9 mouse cellular contexts compared by ENCODE assay signal in genomic region chr19:5945027-5945426, GRCm38 (mm10). TPM values are rescaled to one million over a fixed set of nuclear protein-coding genes. Genes with fewer than 3 reads are reported as not detected.
DNase-seq lines count a peak whose midpoint lies in the region; ATAC-seq and TF ChIP-seq lines count a peak whose summit lies in the region.
"Had no signal": no experiment of that assay in that cellular context is flagged by ENCODE, and none has a peak within 500 bp of the region (broad histone marks: within the 10 kb centered on the region; RNA-seq: fewer than 3 reads in every experiment).

No protein-coding gene starts in this region.

- peak overlapping the region; percentile 44; the same call in 1 of the 2 replicates for H3K27ac ChIP-seq in left cerebral cortex, adult 2 months
- peak overlapping the region; percentile 91 for H3K27ac ChIP-seq in small intestine, adult 2 months (ENCODE audit: insufficient read depth, low read depth, low read length)
- H3K27ac ChIP-seq in forebrain, embryonic 11.5 days (ENCODE audit: low read depth, low read length) = no peak overlapping the region
- H3K27ac ChIP-seq: neural tube, embryonic 12.5 days had no signal

- H3K9ac ChIP-seq in forebrain, embryonic 11.5 days (ENCODE audit: low read length) = no peak overlapping the region
- H3K9ac ChIP-seq: neural tube, embryonic 12.5 days had no signal

- TF ChIP-seq CTCF in left cerebral cortex, adult 2 months (IDR thresholded peaks at IDR 0.05) = no peak
- no peak for TF ChIP-seq CTCF in small intestine, adult 2 months (IDR thresholded peaks at IDR 0.05; ENCODE audit: extremely low read depth, insufficient read length, insufficient replicate concordance, low read depth, low read length)

- DNase-seq in left cerebral cortex, adult 2 months (ENCODE audit: extremely low spot score in 1 of 2, low spot score in 2 of 2) = no peak
- no peak for DNase-seq in left cerebral cortex, postnatal 4 days
- DNase-seq in liver = peak; percentile 33
- no peak for DNase-seq in forebrain, embryonic 11.5 days (ENCODE audit: low spot score)
- DNase-seq in ovary, postnatal 10 days (ENCODE audit: low spot score) = no peak
- DNase-seq in right cerebral cortex, adult 2 months (ENCODE audit: low spot score in 2 of 2) = no peak

- H3K4me1 ChIP-seq in small intestine, adult 2 months (ENCODE audit: control insufficient read depth, insufficient read depth, insufficient read length, low read length) = peaks cover 27% of the 10 kb centered on the region
- H3K4me1 ChIP-seq in forebrain, embryonic 11.5 days (replicated peaks; ENCODE audit: control insufficient read depth, insufficient read depth, low read length) = no peaks in the 10 kb centered on the region
- H3K4me1 ChIP-seq: neural tube, embryonic 12.5 days had no signal

- H3K4me3 ChIP-seq in left cerebral cortex, adult 2 months = no peak overlapping the region
- H3K4me3 ChIP-seq in small intestine, adult 2 months (ENCODE audit: low read depth, low read length) = no peak overlapping the region
- no peak overlapping the region for H3K4me3 ChIP-seq in forebrain, embryonic 11.5 days (ENCODE audit: low read depth, low read length)
- H3K4me3 ChIP-seq: neural tube, embryonic 12.5 days had no signal

- WGBS in small intestine, adult 2 months = 66% methylated on average over 7 of the region's 7 CpGs
- 88% methylated on average over 7 of the region's 7 CpGs for WGBS in forebrain, embryonic 11.5 days

- no peaks in the 10 kb centered on the region for H3K27me3 ChIP-seq in small intestine, adult 2 months (ENCODE audit: control insufficient read depth, insufficient read depth, low read length)
- H3K27me3 ChIP-seq in forebrain, embryonic 11.5 days (ENCODE audit: control insufficient read depth, insufficient read depth, low read length) = no peaks in the 10 kb centered on the region
- H3K27me3 ChIP-seq: neural tube, embryonic 12.5 days had no signal

- H3K9me3 ChIP-seq in forebrain, embryonic 11.5 days (ENCODE audit: control insufficient read depth, low read length) = no peaks in the 10 kb centered on the region
- H3K9me3 ChIP-seq: neural tube, embryonic 12.5 days had no signal

- TF ChIP-seq POLR2A in small intestine, adult 2 months (IDR thresholded peaks at IDR 0.05; ENCODE audit: low read depth, low read length) = no peak

- H3K4me2 ChIP-seq in forebrain, embryonic 11.5 days (ENCODE audit: low read depth, low read length, severe bottlenecking) = no peak overlapping the region
- H3K4me2 ChIP-seq: neural tube, embryonic 12.5 days had no signal

- intact Hi-C loops in left cerebral cortex, adult 2 months (cut with DNase I) = no loop called here
- intact Hi-C loops in left cerebral cortex, postnatal 4 days (cut with DNase I) = no loop called here

- peaks cover 23% of the 10 kb centered on the region for H3K36me3 ChIP-seq in small intestine, adult 2 months (ENCODE audit: control insufficient read depth, insufficient read depth, low read length)
- peaks cover 2% of the 10 kb centered on the region for H3K36me3 ChIP-seq in forebrain, embryonic 11.5 days (ENCODE audit: control insufficient read depth, insufficient read depth, low read length)

- ATAC-seq in granulocyte monocyte progenitor cell, adult 5-6 weeks (replicated peaks; ENCODE audit: poor library complexity, severe bottlenecking) = peak; percentile 71
- no peak for ATAC-seq in forebrain, embryonic 11.5 days (replicated peaks; ENCODE audit: low FRiP score)

RNA-seq across cellular contexts. Expression of gene Pola2, which starts 19.0 kb away (rescaled TPM):
- total RNA-seq in left cerebral cortex, adult 2 months (2021) = 1 to 10 TPM; 5.0 to 6.4 TPM
- total RNA-seq in left cerebral cortex, postnatal 4 days (2021) = 10 to 100 TPM; 14.3 to 16.4 TPM
- 122 and 129 TPM in 2 replicates for total RNA-seq in granulocyte monocyte progenitor cell, adult 5-6 weeks (2014; fragmentation: Nextera tagmentation)
- total RNA-seq in granulocyte monocyte progenitor cell, adult 5-6 weeks (2017) = 56.9 and 64.9 TPM in 2 replicates
- 14.2 and 40.8 TPM in 2 replicates for polyA plus RNA-seq in small intestine, adult 2 months (2012; rRNA removed)
- polyA plus RNA-seq in forebrain, embryonic 11.5 days (2014; fragmentation: Nextera tagmentation; extraction: Ambion mirVana) = 108 and 118 TPM in 2 replicates

RNA-seq across cellular contexts. Expression of gene Cdc42ep2, which starts 20.4 kb away (rescaled TPM):
- 1 to 10 TPM; 4.7 to 4.9 TPM for total RNA-seq in left cerebral cortex, adult 2 months (2021)
- total RNA-seq in left cerebral cortex, postnatal 4 days (2021) = 10 to 100 TPM; 11.2 to 14.2 TPM
- total RNA-seq in granulocyte monocyte progenitor cell, adult 5-6 weeks (2014; fragmentation: Nextera tagmentation) = 0.23 TPM in 1 of 2 replicates, not detected in the other
- total RNA-seq in granulocyte monocyte progenitor cell, adult 5-6 weeks (2017) = not detected in 2 replicates
- 10.3 and 30.6 TPM in 2 replicates for polyA plus RNA-seq in small intestine, adult 2 months (2012; rRNA removed)
- 1.8 and 2.5 TPM in 2 replicates for polyA plus RNA-seq in forebrain, embryonic 11.5 days (2014; fragmentation: Nextera tagmentation; extraction: Ambion mirVana)

RNA-seq across cellular contexts. Expression of gene Dpf2, which starts 32.2 kb away (rescaled TPM):
- total RNA-seq in left cerebral cortex, adult 2 months (2021) = 100 to 1,000 TPM in 1 of 2 experiments, 10 to 100 TPM in 1; 94.8 to 100 TPM
- 10 to 100 TPM; 76.1 to 84.1 TPM for total RNA-seq in left cerebral cortex, postnatal 4 days (2021)
- total RNA-seq in granulocyte monocyte progenitor cell, adult 5-6 weeks (2014; fragmentation: Nextera tagmentation) = 97.3 and 126 TPM in 2 replicates
- total RNA-seq in granulocyte monocyte progenitor cell, adult 5-6 weeks (2017) = 62.7 and 108 TPM in 2 replicates
- polyA plus RNA-seq in small intestine, adult 2 months (2012; rRNA removed) = 34.1 and 64.3 TPM in 2 replicates
- 232 and 246 TPM in 2 replicates for polyA plus RNA-seq in forebrain, embryonic 11.5 days (2014; fragmentation: Nextera tagmentation; extraction: Ambion mirVana)

RNA-seq across cellular contexts. Expression of gene Slc22a20, which starts 40.9 kb away (rescaled TPM):
- not detected for total RNA-seq in left cerebral cortex, adult 2 months (2021)
- not detected for total RNA-seq in left cerebral cortex, postnatal 4 days (2021)
- total RNA-seq in granulocyte monocyte progenitor cell, adult 5-6 weeks (2014; fragmentation: Nextera tagmentation) = not detected in 2 replicates
- not detected in 2 replicates for total RNA-seq in granulocyte monocyte progenitor cell, adult 5-6 weeks (2017)
- 0.08 TPM in 1 of 2 replicates, not detected in the other for polyA plus RNA-seq in small intestine, adult 2 months (2012; rRNA removed)
- not detected in 2 replicates for polyA plus RNA-seq in forebrain, embryonic 11.5 days (2014; fragmentation: Nextera tagmentation; extraction: Ambion mirVana)
- polyA plus RNA-seq: neural tube, embryonic 12.5 days had no signal

RNA-seq across cellular contexts. Expression of gene Tigd3, which starts 51.1 kb away (rescaled TPM):
- 1 to 10 TPM; 4.3 to 4.7 TPM for total RNA-seq in left cerebral cortex, adult 2 months (2021)
- 10 to 100 TPM; 10.2 to 11.7 TPM for total RNA-seq in left cerebral cortex, postnatal 4 days (2021)
- total RNA-seq in granulocyte monocyte progenitor cell, adult 5-6 weeks (2014; fragmentation: Nextera tagmentation) = 1.1 and 2.5 TPM in 2 replicates
- 2.3 and 4.4 TPM in 2 replicates for total RNA-seq in granulocyte monocyte progenitor cell, adult 5-6 weeks (2017)
- 0.90 and 2.0 TPM in 2 replicates for polyA plus RNA-seq in small intestine, adult 2 months (2012; rRNA removed)
- polyA plus RNA-seq in forebrain, embryonic 11.5 days (2014; fragmentation: Nextera tagmentation; extraction: Ambion mirVana) = 10.1 and 10.7 TPM in 2 replicates

Comparison
In these comparisons a context has a peak if more than half of its experiments do, and no peak if none do; other contexts are left out.
1. RNA of gene Cdc42ep2, which starts 20.4 kb away (total RNA-seq): 11.2 to 14.2 TPM in left cerebral cortex, postnatal 4 days and 4.7 to 4.9 TPM in left cerebral cortex, adult 2 months; 0.23 TPM in granulocyte monocyte progenitor cell, adult 5-6 weeks; every median in the first group is over 4 times any median in the second.